Mouse (Mus musculus): ENCODE measurements around the gene Btbd35f26.
"Not testable (repeated sequence)": the region's sequence is repeated elsewhere in the genome, so short reads cannot be mapped to it uniquely, and the experiment has no call there.

The Btbd35f26 gene

DNA sequence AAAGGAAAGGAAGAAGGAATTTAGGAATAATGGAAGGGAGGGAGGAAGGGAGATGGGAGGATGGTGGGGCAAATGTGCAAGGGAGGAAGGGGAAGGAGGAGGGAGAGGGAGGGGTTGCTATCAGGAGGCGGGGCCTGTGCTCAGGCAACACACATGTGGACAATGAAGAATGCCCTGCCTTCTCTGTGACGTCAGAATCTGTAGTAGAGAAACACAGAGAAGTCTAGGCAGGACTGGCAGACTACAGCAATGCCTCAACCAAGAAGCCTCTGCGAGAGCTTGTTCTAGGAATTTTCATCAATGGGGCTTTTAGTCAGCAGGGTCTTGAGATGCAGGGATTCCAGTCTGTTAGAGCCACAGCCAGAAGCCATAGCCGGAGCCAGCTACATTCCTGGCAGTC is at the start of gene Btbd35f26:
TSS of gene Btbd35f26 (plus strand) at position 301 of the 400 bp plus-strand sequence.
- DNase-seq, result not testable (repeated sequence)

DNA sequence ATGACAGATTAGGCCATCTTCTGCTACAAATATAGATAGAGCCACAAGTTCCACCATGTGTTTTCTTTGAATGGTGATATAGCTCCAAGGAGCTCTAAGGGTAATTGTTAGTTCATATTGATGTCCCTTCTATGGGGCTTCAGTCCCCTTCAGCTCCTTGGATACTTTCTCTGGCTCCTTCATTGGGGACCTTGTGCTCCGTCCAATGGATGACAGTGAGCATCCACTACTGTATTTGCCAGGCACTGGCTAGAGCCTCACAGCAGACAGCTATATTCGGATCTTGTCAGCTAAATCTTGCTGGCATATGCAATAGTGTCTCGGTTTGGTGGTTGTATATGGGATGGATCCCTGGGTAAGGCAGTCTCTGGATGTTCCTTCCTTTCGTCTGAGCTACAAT is 5.7 kb downstream of the Btbd35f26 start:
- not testable (repeated sequence) for DNase-seq

DNA sequence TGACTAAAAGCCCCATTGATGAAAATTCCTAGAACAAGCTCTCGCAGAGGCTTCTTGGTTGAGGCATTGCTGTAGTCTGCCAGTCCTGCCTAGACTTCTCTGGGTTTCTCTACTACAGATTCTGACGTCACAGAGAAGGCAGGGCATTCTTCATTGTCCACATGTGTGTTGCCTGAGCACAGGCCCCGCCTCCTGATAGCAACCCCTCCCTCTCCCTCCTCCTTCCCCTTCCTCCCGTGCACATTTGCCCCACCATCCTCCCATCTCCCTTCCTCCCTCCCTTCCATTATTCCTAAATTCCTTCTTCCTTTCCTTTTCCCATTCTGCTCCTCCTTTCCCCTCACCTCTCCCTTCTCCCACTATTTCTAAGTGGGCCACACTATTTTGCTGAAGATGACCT is 47.6 kb downstream of the Btbd35f26 start, which contains the start of gene Btbd35f19:
TSS of gene Btbd35f19 (minus strand) at position 101 of the 400 bp plus-strand sequence.
- DNase-seq, result not testable (repeated sequence)

All from lung, postnatal 14 days (tissue).